ENCODE assay signal across 8 mouse cellular contexts in genomic region chr10:75170207-75170850, GRCm38 (mm10). TPM values are rescaled to one million over a fixed set of nuclear protein-coding genes. Genes with fewer than 3 reads are reported as not detected.
A peak's percentile ranks its signal among the peaks of the same experiment; 100 is the strongest.
DNase-seq lines count a peak whose midpoint lies in the region; ATAC-seq and TF ChIP-seq lines count a peak whose summit lies in the region.

No protein-coding gene starts in this region.

- WGBS in heart, embryonic 16.5 days, result 26% methylated on average over 12 of the region's 12 CpGs
- 52% methylated on average over 12 of the region's 12 CpGs for WGBS in liver, embryonic 14.5 days (ENCODE audit: insufficient replicate concordance)

- peak overlapping the region; percentile 39 for H3K4me2 ChIP-seq in heart, embryonic 16.5 days (ENCODE audit: low read depth, low read length)
- no peak overlapping the region for H3K4me2 ChIP-seq in liver, embryonic 14.5 days (ENCODE audit: low read depth)

- H3K27ac ChIP-seq in heart, embryonic 16.5 days (ENCODE audit: low read length), result peak overlapping the region; percentile 65
- H3K27ac ChIP-seq in liver, embryonic 14.5 days, result no peak overlapping the region
- H3K27ac ChIP-seq in left cerebral cortex, adult 2 months, result no peak overlapping the region

- TF ChIP-seq CTCF in liver, embryonic 14.5 days (IDR thresholded peaks at IDR 0.05; ENCODE audit: low read depth), result no peak
- TF ChIP-seq CTCF in left cerebral cortex, adult 2 months (IDR thresholded peaks at IDR 0.05), result no peak

- intact Hi-C loops in left cerebral cortex, adult 2 months (cut with DNase I), result no loop called here

- no peak for TF ChIP-seq EP300 in liver, embryonic 14.5 days (IDR thresholded peaks at IDR 0.05; ENCODE audit: low read depth)

- no peak overlapping the region for H3K9ac ChIP-seq in heart, embryonic 16.5 days (ENCODE audit: low read length)
- no peak overlapping the region for H3K9ac ChIP-seq in liver, embryonic 14.5 days (replicated peaks)

- H3K27me3 ChIP-seq in heart, embryonic 16.5 days (ENCODE audit: control insufficient read depth, insufficient read depth, low read length), result no peaks in the 10 kb centered on the region
- no peaks in the 10 kb centered on the region for H3K27me3 ChIP-seq in liver, embryonic 14.5 days (ENCODE audit: control insufficient read depth, insufficient read depth, low read length)

- H3K9me3 ChIP-seq in heart, embryonic 16.5 days (replicated peaks; ENCODE audit: control insufficient read depth, low read length), result no peaks in the 10 kb centered on the region
- no peaks in the 10 kb centered on the region for H3K9me3 ChIP-seq in liver, embryonic 14.5 days (ENCODE audit: control insufficient read depth, low read length)

- peaks cover 35% of the 10 kb centered on the region for H3K4me1 ChIP-seq in heart, embryonic 16.5 days (ENCODE audit: control insufficient read depth, insufficient read depth, low read length)
- H3K4me1 ChIP-seq in liver, embryonic 14.5 days (replicated peaks; ENCODE audit: control insufficient read depth in 2 of 2, insufficient read depth in 2 of 2, low read length in 1 of 2), result no peaks in the 10 kb centered on the region

- DNase-seq in urinary bladder, postnatal 25 days (ENCODE audit: low spot score), result peak; percentile 33
- no peak for DNase-seq in urinary bladder, adult 2 months (ENCODE audit: low spot score)
- no peak for DNase-seq in liver, embryonic 14.5 days (ENCODE audit: low read depth in 3 of 3, low spot score in 3 of 3)
- peak; percentile 33 for DNase-seq in yolk sac, embryonic 10.5 days (ENCODE audit: low spot score)
- DNase-seq in spleen, postnatal 14 days (ENCODE audit: low spot score in 2 of 2), result no peak
- DNase-seq in ovary, postnatal 14 days (ENCODE audit: low spot score), result no peak
- no peak for DNase-seq in left cerebral cortex, adult 2 months (ENCODE audit: extremely low spot score in 1 of 2, low spot score in 2 of 2)

- ATAC-seq in heart, embryonic 16.5 days (replicated peaks; ENCODE audit: extremely low read depth, insufficient read depth, low FRiP score), result peak; percentile 80
- ATAC-seq in liver, embryonic 14.5 days (ENCODE audit: insufficient read depth), result 0 out of 2 replicates have a peak, but pooled peaks have one; percentile 41

- H3K4me3 ChIP-seq in heart, embryonic 16.5 days (ENCODE audit: low read length), result no peak overlapping the region
- H3K4me3 ChIP-seq in liver, embryonic 14.5 days (ENCODE audit: insufficient read depth in 1 of 2, low read depth in 2 of 2, low read length in 2 of 2), result no peak overlapping the region
- no peak overlapping the region for H3K4me3 ChIP-seq in left cerebral cortex, adult 2 months

- H3K36me3 ChIP-seq in heart, embryonic 16.5 days (ENCODE audit: control insufficient read depth, insufficient read depth), result 0 out of 2 replicates have a peak, but pooled peaks cover 6% of the 10 kb centered on the region
- no peaks in the 10 kb centered on the region for H3K36me3 ChIP-seq in liver, embryonic 14.5 days (replicated peaks; ENCODE audit: control insufficient read depth, insufficient read depth, low read depth)

RNA-seq across cellular contexts. Expression of gene Specc1l, which starts 41.5 kb away (rescaled TPM):
- 23.5 and 33.1 TPM in 2 replicates for polyA plus RNA-seq in urinary bladder, adult 2 months (2012; rRNA removed)
- 20.4 and 25.8 TPM in 2 replicates for polyA plus RNA-seq in heart, embryonic 16.5 days (2015; fragmentation: Nextera tagmentation; extraction: Ambion mirVana)
- polyA plus RNA-seq in liver, embryonic 14.5 days (2012; rRNA removed), result 3.1 and 3.9 TPM in 2 replicates
- 3.1 and 3.4 TPM in 2 replicates for polyA plus RNA-seq in liver, embryonic 14.5 days (2014; fragmentation: Nextera tagmentation; extraction: Ambion mirVana)
- 10 to 100 TPM; 42.9 to 46.4 TPM for total RNA-seq in left cerebral cortex, adult 2 months (2021)

Comparison
In these comparisons a context has a peak if more than half of its experiments do, and no peak if none do; other contexts are left out.
1. DNase-seq: peak in urinary bladder, postnatal 25 days (single experiment) and yolk sac, embryonic 10.5 days (single experiment); none in urinary bladder, adult 2 months (single experiment), liver, embryonic 14.5 days (0 of 3), spleen, postnatal 14 days (0 of 2), ovary, postnatal 14 days (single experiment) and left cerebral cortex, adult 2 months (0 of 2).